Mouse (Mus musculus) heart, adult 2 months (tissue): ENCODE results near the gene Src.

Experiments
- CTCF ChIP-seq: fragments of 200-600 bp; IDR thresholded peaks from 2 replicates; pipeline ENCODE4 v1.8.1; 2022; ENCODE audit warnings: antibody characterized with exemption, mild to moderate bottlenecking, moderate library complexity
- EP300 ChIP-seq: fragments of 200-500 bp; IDR thresholded peaks from 2 replicates; pipeline ENCODE4 v1.6.1; 2011; ENCODE audit warnings: low read depth, low read length, control low read depth; ENCODE audit not compliant: insufficient read depth

DNA sequence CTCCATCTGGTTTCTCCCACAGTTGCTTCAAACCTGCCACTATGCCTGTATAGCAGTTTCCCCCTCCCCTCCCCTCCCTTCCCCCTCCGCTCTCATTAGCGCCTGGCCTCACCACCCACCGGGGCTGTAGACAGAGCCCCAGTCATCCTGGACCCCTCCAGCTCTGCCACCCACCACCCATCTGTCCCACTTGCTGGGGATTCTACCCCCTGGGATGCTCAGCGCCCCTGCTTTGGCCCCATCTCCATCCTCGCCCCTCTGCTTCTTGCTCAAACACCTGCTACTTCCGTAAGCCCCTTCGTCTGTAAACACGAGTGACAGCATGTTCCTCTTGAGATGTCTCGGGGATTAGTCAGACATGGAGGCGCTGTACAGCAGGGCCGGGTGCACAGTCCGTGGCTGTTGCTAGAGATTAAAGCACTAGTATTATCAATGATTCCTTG is 69.5 kb downstream of the Src start:
- no peak for TF ChIP-seq EP300
- TF ChIP-seq CTCF = no peak
